Mouse (Mus musculus) heart, embryonic 15.5 days (tissue): Measurements from ENCODE around the gene Ccdc9. TPM values are rescaled to one million over a fixed set of nuclear protein-coding genes. Genes with fewer than 3 reads are reported as not detected.
"Not testable (repeated sequence)": the region's sequence is repeated elsewhere in the genome, so short reads cannot be mapped to it uniquely, and the experiment has no call there.

Source experiments
- ATAC-seq: fragments of 200-750 bp; cut with Nextera tagmentation; replicated peaks from 2 replicates; pipeline ENCODE4 v1.8.0; 2017; ENCODE audit warnings: low read depth, moderate TSS enrichment; ENCODE audit not compliant: insufficient number of reproducible peaks, insufficient read depth, low FRiP score
- H3K27ac ChIP-seq: fragments of 300-500 bp; sonication (generic); 2 replicates; pipeline ENCODE4 v1.5.1; 2015; ENCODE audit warnings: mild to moderate bottlenecking, inconsistent platforms
- H3K27me3 ChIP-seq: fragments of 300-500 bp; sonication (generic); 2 replicates; pipeline ENCODE4 v1.6.1; 2015; ENCODE audit warnings: inconsistent platforms
- H3K36me3 ChIP-seq: fragments of 300-500 bp; sonication (generic); 2 replicates; pipeline ENCODE4 v1.6.1; 2015; ENCODE audit warnings: mild to moderate bottlenecking, inconsistent platforms
- H3K4me1 ChIP-seq: fragments of 300-500 bp; sonication (generic); replicated peaks from 2 replicates; pipeline ENCODE4 v1.6.1; 2015; ENCODE audit warnings: inconsistent platforms
- H3K4me2 ChIP-seq: fragments of 300-500 bp; sonication (generic); 2 replicates; pipeline ENCODE4 v1.6.1; 2015; ENCODE audit warnings: inconsistent platforms, mild to moderate bottlenecking, moderate library complexity
- H3K4me3 ChIP-seq: fragments of 300-500 bp; sonication (generic); 2 replicates; pipeline ENCODE4 v1.5.1; 2015; ENCODE audit warnings: mild to moderate bottlenecking, inconsistent platforms
- H3K9ac ChIP-seq: fragments of 300-500 bp; sonication (generic); 2 replicates; pipeline ENCODE4 v1.6.1; 2015; ENCODE audit warnings: mild to moderate bottlenecking, inconsistent platforms
- H3K9me3 ChIP-seq: fragments of 300-500 bp; sonication (generic); replicated peaks from 2 replicates; pipeline ENCODE4 v1.6.1; 2016; ENCODE audit warnings: inconsistent platforms
- WGBS: fragments of 180-500 bp; shearing (Covaris S2); methylation state at CpG from one replicate; pipeline ENCODE4 v1.1.7; 2015; ENCODE audit warnings: mixed read lengths; 5-methylcytosine and 5-hydroxymethylcytosine counted together
- polyA plus RNA-seq: library from polyadenylated mRNA; unstranded; fragments of >200 nt; fragmentation: Nextera tagmentation; extraction: Ambion mirVana; gene quantifications from 2 replicates; pipeline ENCODE4 v1.2.1, GENCODE M21; 2015

The Ccdc9 gene
- polyA plus RNA-seq, 1 experiment from 2014 or later = 14.4 TPM

DNA sequence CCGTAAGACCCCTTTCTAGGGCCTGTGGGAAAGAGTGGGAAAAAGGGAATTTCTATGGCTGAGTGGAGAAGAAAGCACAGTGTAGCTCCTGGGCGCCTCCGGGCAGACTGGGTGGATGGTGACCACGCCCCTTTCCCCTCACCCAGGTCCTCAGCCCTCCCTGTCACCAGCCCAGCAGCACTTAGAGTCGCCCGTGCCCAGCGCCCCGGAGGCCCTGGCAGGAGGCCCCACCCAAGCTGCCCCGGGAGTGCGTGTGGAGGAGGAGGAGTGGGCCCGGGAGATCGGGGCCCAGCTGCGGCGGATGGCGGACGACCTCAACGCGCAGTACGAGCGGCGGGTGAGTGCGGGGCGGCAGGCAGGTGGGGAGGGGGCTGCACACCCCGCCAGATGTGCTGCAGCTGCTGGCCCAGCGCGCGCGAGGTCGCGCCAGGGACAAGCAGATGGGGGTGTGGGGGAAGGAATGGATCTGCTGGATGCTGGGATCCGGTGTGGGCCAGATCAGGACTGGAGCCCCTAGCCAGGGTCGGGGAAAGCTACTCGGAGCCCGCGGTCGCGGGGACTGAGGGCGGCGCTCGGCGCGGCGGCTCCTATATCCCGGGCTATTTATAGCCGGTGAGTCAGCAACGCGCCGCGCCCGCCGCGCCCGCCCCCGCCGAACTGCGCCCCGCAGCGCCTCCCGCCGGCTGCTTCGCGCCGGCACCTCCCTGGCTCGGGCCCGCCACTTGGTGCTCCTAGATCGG, 27.1 kb upstream of the Ccdc9 start:
- peak overlapping the region; percentile 87 for H3K4me2 ChIP-seq
- H3K9ac ChIP-seq = peak overlapping the region; percentile 97
- ATAC-seq = peak; percentile 64
- H3K27ac ChIP-seq = peak overlapping the region; percentile 99
- H3K4me1 ChIP-seq = peaks cover 58% of the 10 kb centered on the region
- no peaks in the 10 kb centered on the region for H3K9me3 ChIP-seq
- H3K4me3 ChIP-seq = peak overlapping the region; percentile 95
- H3K27me3 ChIP-seq = no peaks in the 10 kb centered on the region
- under 1% methylated on average over 57 of the region's 66 CpGs for whole genome bisulfite sequencing
- H3K36me3 ChIP-seq = peaks cover 10% of the 10 kb centered on the region; the same call in 1 of the 2 replicates

DNA sequence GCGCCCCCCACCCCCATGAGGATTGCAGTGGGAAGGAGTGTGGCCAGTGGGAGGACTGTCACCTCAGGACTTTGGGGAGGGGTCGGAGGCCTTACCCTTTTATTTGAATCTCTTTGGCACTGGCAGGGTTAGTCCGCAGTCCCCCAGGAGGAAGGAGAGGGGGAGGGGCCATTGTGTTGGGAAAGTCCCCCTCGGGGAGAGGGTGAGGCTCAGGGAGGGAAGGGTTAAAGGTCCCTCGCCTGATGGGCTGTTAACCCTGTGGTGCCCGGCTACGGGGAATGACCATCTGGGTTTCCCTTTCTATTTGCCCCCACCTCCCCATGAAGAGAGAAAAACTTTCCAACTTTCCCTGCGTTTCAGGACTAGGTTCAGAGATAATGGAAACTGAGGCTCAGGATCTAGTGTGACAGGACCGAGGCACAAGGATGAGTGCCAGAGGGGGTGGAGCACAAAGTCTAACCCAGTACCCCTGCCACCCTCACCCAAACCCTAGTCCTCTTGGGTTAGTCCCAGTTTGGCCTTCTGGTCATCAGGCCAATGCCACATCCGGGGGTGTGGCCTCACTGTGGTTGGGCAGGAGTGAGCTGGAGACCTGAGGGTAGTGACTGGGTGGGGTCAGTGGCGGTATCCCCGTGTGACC, 26.2 kb upstream of the Ccdc9 start:
- peak overlapping the region; percentile 97 for H3K9ac ChIP-seq
- peaks cover 10% of the 10 kb centered on the region; the same call in 1 of the 2 replicates for H3K36me3 ChIP-seq
- peak overlapping the region; percentile 99 for H3K27ac ChIP-seq
- H3K27me3 ChIP-seq = no peaks in the 10 kb centered on the region
- peak; percentile 11; the same call in 1 of the 2 replicates for ATAC-seq
- H3K9me3 ChIP-seq = no peaks in the 10 kb centered on the region
- WGBS = under 1% methylated on average over 12 of the region's 12 CpGs
- H3K4me2 ChIP-seq = peak overlapping the region; percentile 87
- H3K4me3 ChIP-seq = peak overlapping the region; percentile 95
- peaks cover 63% of the 10 kb centered on the region for H3K4me1 ChIP-seq

DNA sequence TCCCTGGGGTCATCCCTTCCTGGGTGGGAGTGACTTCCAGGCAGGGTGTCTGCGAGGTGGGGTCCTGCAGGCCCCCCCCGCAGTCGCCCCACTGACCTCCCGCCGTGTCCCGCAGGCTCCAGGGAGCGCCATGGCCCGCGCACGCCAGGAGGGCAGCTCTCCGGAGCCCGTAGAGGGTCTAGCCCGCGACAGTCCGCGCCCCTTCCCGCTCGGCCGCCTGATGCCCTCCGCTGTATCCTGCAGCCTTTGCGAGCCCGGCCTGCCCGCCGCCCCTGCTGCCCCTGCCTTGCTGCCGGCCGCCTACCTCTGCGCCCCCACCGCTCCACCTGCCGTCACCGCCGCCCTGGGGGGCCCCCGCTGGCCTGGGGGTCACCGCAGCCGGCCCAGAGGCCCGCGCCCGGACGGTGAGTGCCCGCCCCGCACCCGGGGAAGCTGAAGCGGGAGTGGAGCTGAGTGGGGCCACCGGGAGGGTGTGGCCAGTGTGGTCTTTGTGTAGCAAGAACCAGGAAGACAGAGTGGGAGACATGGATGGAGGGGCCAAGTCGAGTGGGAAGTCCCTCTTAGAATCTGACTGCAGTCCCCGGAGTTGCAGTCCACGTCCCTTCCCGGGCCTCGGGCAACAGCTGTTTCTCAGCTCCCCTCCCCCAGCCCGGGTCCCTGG, 25.5 kb upstream of the Ccdc9 start:
- WGBS = 1% methylated on average over 49 of the region's 49 CpGs
- Histone ChIP-seq H3K9ac (peak overlapping the region; percentile 97), H3K27ac (peak overlapping the region; percentile 99), H3K27me3 (no peaks in the 10 kb centered on the region), H3K36me3 (peaks cover 7% of the 10 kb centered on the region; the same call in 1 of the 2 replicates), H3K9me3 (no peaks in the 10 kb centered on the region), H3K4me3 (peak overlapping the region; percentile 95), H3K4me1 (peaks cover 63% of the 10 kb centered on the region), H3K4me2 (peak overlapping the region; percentile 87)
- ATAC-seq = peak; percentile 11; the same call in 1 of the 2 replicates

DNA sequence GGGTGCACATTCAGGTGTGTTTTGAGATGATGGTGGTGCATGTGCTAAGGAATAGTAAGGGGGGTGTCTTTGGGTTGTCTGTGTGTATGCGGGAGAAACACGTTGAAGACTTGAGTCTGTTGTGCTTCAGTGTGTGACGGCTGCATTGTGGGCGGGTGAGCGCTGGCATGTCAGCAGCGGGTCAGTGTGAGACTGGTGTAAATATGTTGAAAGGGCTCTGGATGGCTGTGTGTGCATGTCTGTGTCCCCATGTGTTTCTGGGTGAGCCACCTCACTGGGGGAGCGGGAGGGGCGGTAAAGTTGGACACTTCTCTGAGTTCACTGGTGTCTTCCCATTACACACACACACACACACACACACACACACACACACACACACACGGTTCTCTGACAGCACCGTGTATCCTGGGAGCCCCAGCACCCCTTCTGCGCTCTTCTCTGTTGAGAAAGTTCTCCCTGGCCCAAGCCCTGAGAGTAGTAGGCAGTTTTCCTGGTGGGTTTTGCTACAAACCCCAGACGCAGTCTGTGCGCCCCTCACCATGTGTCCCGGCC, 24.9 kb upstream of the Ccdc9 start:
- Histone ChIP-seq H3K36me3 (0 out of 2 replicates have a peak, but pooled peaks cover 2% of the 10 kb centered on the region), H3K4me1 (peaks cover 63% of the 10 kb centered on the region), H3K4me3 (peak overlapping the region; percentile 95), H3K27ac (peak overlapping the region; percentile 99), H3K9ac (peak overlapping the region; percentile 97), H3K27me3 (no peaks in the 10 kb centered on the region), H3K9me3 (no peaks in the 10 kb centered on the region), H3K4me2 (peak overlapping the region; percentile 87)
- ATAC-seq = no peak
- 2% methylated on average over 14 of the region's 14 CpGs for WGBS

DNA sequence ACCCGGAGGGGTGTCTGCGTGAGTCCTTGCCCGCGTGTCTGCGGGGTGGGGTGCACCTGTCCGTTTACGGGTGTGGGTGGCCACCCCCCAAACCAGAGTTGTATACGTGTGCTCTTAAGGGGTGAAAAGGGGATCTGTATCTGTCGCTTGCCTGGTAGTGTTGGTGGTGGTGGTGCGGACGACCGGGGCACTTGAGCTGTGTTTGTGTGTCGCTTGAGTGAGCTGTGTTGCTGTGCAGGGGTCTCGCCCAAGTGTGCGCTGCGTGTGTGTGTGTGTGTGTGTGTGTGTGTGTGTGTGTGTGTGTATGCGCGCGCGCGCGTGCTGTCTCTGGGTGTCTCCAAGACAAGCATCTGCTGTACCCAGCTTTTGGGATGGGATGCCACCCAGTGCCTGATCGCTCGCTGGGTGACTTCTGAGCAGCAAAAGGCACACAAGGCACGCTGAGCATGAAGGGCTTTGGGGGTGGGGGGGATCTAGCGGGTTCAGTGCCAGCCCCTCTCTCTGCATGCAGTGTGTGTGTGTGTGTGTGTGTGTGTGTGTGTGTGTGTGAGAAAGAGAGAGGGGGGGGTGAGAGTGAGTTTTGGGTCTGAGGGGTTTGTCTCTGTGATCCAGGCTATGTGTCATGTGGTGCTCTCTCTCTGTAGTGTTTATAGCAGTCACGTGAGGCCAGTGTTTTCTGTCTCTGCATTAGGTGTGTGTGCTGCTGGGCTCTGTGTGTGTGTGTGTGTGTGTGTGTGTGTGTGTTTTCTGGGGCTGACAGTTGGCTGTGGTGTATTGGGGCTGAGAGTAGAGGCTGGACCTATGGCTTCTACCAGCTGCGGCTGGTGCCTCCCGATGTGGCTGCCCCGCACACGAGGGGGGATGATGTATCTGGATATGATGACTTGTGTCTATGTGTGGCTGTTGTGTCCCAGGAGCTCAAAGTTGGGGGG, 24.2 kb upstream of the Ccdc9 start:
- peak overlapping the region; percentile 95 for H3K4me3 ChIP-seq
- H3K27me3 ChIP-seq = no peaks in the 10 kb centered on the region
- no peaks in the 10 kb centered on the region for H3K36me3 ChIP-seq
- peak overlapping the region; percentile 87 for H3K4me2 ChIP-seq
- H3K9me3 ChIP-seq = no peaks in the 10 kb centered on the region
- peak overlapping the region; percentile 99 for H3K27ac ChIP-seq
- peaks cover 63% of the 10 kb centered on the region for H3K4me1 ChIP-seq
- no peak for ATAC-seq
- under 1% methylated on average over 30 of the region's 31 CpGs for whole genome bisulfite sequencing
- peak overlapping the region; percentile 97 for H3K9ac ChIP-seq

DNA sequence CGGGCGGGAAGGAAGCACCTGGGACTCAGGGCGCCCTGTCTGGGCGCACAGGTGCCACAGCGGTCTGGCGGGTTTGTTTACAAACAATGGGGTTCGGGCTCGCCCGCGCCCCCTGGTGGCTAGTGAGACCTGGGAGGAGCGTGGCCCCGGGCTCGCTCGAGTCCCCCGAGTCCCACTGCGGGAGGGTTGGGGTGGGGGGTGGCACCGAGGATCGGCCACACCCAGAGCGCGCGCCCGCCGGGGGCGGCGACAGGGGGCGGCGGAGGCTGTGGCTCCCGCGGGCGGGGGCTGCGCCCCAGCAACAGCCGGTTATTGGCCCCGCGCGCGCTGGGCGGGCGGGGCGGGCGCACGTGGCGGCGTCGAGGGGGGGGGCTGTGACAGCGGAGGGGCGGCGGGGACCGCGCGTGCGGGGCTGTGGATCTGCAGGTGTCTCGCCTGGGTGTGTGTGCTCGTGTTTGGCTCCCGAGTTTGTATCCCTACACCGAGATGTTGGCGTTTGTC, 23.5 kb upstream of the Ccdc9 start:
- H3K27ac ChIP-seq = peak overlapping the region; percentile 99
- under 1% methylated on average over 51 of the region's 56 CpGs for WGBS
- peak overlapping the region; percentile 95 for H3K4me3 ChIP-seq
- H3K36me3 ChIP-seq = no peaks in the 10 kb centered on the region
- peak; percentile 20 for ATAC-seq
- H3K9ac ChIP-seq = peak overlapping the region; percentile 55
- H3K4me1 ChIP-seq = peaks cover 61% of the 10 kb centered on the region
- no peaks in the 10 kb centered on the region for H3K27me3 ChIP-seq
- H3K9me3 ChIP-seq = no peaks in the 10 kb centered on the region
- H3K4me2 ChIP-seq = peak overlapping the region; percentile 87

DNA sequence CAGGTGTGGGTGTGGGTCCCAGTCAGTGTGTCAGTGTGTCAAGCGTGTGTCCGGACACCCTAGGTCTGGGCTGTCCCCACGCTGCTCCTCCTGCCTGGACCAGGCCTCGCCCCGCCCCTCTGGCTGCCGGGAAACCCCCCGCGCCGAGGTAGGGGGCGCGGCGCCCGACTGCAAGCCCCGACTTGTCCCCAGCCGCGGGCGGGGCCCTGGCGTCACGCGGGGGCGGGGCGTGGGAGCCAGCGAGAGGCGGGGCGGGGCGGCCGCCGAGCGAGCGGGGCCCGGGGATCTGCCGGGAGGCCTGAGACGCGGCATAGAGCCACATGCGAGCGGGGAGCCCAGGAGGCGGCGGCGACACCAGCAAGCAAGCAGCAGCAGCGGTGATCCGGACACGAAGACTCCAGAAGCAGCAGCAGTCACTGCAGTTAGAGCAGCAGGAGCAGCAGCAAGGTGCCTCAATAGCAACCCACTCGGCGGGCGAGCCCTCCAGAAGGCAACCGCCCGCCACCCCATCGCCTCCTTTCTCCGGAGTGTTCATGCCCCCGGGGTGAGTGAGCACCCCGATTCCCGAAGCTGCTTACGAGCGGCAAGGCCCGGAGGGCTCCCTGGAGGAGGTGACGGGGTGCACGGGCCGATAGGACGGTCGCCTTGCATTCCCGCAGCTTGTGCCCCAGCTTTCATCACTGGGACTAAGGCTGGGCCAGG, 22.9 kb upstream of the Ccdc9 start:
- peaks cover 60% of the 10 kb centered on the region for H3K4me1 ChIP-seq
- peak overlapping the region; percentile 99 for H3K27ac ChIP-seq
- ATAC-seq = peak; percentile 28
- peak overlapping the region; percentile 95 for H3K4me3 ChIP-seq
- peak overlapping the region; percentile 87 for H3K4me2 ChIP-seq
- 1% methylated on average over 59 of the region's 61 CpGs for WGBS
- H3K9ac ChIP-seq = peak overlapping the region; percentile 55
- H3K36me3 ChIP-seq = no peaks in the 10 kb centered on the region
- no peaks in the 10 kb centered on the region for H3K27me3 ChIP-seq
- H3K9me3 ChIP-seq = no peaks in the 10 kb centered on the region

DNA sequence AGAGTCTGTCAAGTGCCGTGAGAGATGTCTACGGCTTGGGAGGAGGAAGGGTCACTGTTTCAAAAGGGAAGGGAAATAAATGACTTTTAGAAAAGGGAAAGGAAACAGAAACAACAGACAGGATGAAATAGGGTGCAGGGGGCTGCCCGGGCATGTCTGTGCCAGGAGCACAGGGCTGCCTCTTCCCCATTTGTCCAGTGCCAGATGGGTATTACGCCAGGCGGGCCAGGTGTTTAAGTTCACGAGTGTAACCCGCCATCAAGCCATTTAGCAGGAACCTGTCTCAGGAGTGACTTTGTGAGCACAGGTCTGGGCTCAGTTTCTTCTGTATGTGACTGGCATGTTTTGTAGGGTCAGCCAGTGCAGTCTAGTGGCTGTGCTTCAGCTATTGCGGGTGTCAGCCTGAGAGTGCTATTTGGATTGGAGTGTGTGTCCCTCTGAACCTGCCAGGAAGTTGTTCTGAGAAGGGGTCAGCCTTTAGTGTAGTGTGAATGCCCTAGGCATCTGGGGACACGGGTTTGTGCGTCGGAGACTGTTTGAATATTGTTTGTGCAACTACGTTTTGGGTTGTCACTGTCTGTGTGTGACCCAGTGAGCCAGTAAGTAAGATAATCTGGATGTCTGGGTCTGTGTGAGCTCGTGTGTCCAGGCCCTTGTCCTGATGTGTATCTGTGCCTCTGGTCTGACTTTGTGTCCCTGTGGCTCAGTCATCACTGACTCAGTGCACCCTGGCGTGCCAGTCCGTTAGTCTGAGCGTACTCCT, 22.1 kb upstream of the Ccdc9 start:
- Histone ChIP-seq H3K27me3 (no peaks in the 10 kb centered on the region), H3K4me3 (peak overlapping the region; percentile 95), H3K36me3 (no peaks in the 10 kb centered on the region), H3K27ac (peak overlapping the region; percentile 99), H3K9me3 (no peaks in the 10 kb centered on the region), H3K9ac (peak overlapping the region; percentile 55), H3K4me1 (peaks cover 55% of the 10 kb centered on the region), H3K4me2 (peak overlapping the region; percentile 87)
- ATAC-seq = no peak
- WGBS = 39% methylated on average over 16 of the region's 16 CpGs

DNA sequence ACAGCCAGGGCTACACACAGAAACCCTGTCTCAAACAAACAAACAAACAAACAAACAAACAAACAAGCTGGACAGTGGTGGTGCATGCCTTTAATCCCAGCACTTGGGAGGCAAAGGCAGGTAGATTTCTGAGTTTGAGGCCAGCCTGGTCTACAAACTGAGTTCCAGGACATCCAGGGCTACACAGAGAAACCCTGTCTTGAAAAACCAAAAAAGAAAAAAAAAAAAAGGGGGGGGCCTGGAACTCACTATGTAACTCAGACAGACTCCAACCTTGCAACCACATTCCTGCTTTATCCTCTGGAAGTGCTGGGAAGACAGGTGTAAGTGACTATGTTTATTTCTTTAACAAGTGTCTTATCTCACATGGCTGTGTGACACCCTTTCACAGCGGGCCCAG, 21.5 kb upstream of the Ccdc9 start, which contains the start of gene Bbc3:
Bbc3 (plus strand) TSS at position 301 of the 400 bp plus-strand sequence.
- peak within 1 kb of the TSS; percentile 95 for H3K4me3 ChIP-seq
- 27% methylated on average over 1 of the region's 1 CpGs for WGBS
- not testable (repeated sequence) for H3K9me3 ChIP-seq

More for the DNA sequence above, 21.5 kb upstream of the Ccdc9 start, which contains the start of gene Bbc3:
- peak within 1 kb of the TSS; percentile 87 for H3K4me2 ChIP-seq
- peaks cover 49% of the 10 kb centered on the region for H3K4me1 ChIP-seq
- peak within 1 kb of the TSS; percentile 99 for H3K27ac ChIP-seq
- H3K36me3 ChIP-seq, ATAC-seq, H3K27me3 ChIP-seq: not testable (repeated sequence)
- H3K9ac ChIP-seq = peak within 1 kb of the TSS; percentile 55
